Mouse (Mus musculus): Measurements from ENCODE around the gene Ssr3. TPM values are rescaled to one million over a fixed set of nuclear protein-coding genes. Genes with fewer than 3 reads are reported as not detected.

The Ssr3 gene
- polyA plus RNA-seq (2012): 5.2 and 10.1 TPM in 2 replicates

- no peak for TF ChIP-seq GATA1 (IDR thresholded peaks at IDR 0.05; ENCODE audit: low read length)
Measured at GRCm38 (mm10) chr3:65392421-65392817, at the start of gene Ssr3. Gene Ssr3 (minus strand): TSS chr3:65392623.

GRCm38 (mm10) chr3:65441586-65442111 lies 49.2 kb upstream of the Ssr3 start:
- TF ChIP-seq GATA1 (IDR thresholded peaks at IDR 0.05; ENCODE audit: low read length): no peak

- no peak for TF ChIP-seq GATA1 (IDR thresholded peaks at IDR 0.05; ENCODE audit: low read length)
Measured at GRCm38 (mm10) chr3:65438511-65439228, 46.2 kb upstream of the Ssr3 start.

GRCm38 (mm10) chr3:65435812-65436211 lies 43.4 kb upstream of the Ssr3 start:
- TF ChIP-seq GATA1 (IDR thresholded peaks at IDR 0.05; ENCODE audit: low read length): no peak

- no peak for TF ChIP-seq GATA1 (IDR thresholded peaks at IDR 0.05; ENCODE audit: low read length)
Measured at GRCm38 (mm10) chr3:65435101-65435571, 42.7 kb upstream of the Ssr3 start.

- no peak for TF ChIP-seq GATA1 (IDR thresholded peaks at IDR 0.05; ENCODE audit: low read length)
Measured at GRCm38 (mm10) chr3:65432236-65432635, 39.8 kb upstream of the Ssr3 start.

GRCm38 (mm10) chr3:65419706-65420105 lies 27.3 kb upstream of the Ssr3 start:
- no peak for TF ChIP-seq GATA1 (IDR thresholded peaks at IDR 0.05; ENCODE audit: low read length)

- TF ChIP-seq GATA1 (IDR thresholded peaks at IDR 0.05; ENCODE audit: low read length): no peak
Measured at GRCm38 (mm10) chr3:65417913-65418594, 25.6 kb upstream of the Ssr3 start.

GRCm38 (mm10) chr3:65416571-65416970 lies 24.1 kb upstream of the Ssr3 start:
- TF ChIP-seq GATA1 (IDR thresholded peaks at IDR 0.05; ENCODE audit: low read length): no peak

GRCm38 (mm10) chr3:65407891-65408290 lies 15.5 kb upstream of the Ssr3 start:
- no peak for TF ChIP-seq GATA1 (IDR thresholded peaks at IDR 0.05; ENCODE audit: low read length)

GRCm38 (mm10) chr3:65405781-65406180 lies 13.4 kb upstream of the Ssr3 start:
- TF ChIP-seq GATA1 (IDR thresholded peaks at IDR 0.05; ENCODE audit: low read length): no peak

GRCm38 (mm10) chr3:65397566-65397965 lies 5.1 kb upstream of the Ssr3 start:
- no peak for TF ChIP-seq GATA1 (IDR thresholded peaks at IDR 0.05; ENCODE audit: low read length)

- no peak for TF ChIP-seq GATA1 (IDR thresholded peaks at IDR 0.05; ENCODE audit: low read length)
Measured at GRCm38 (mm10) chr3:65396835-65397504, 4.5 kb upstream of the Ssr3 start.

- TF ChIP-seq GATA1 (IDR thresholded peaks at IDR 0.05; ENCODE audit: low read length): no peak
Measured at GRCm38 (mm10) chr3:65391784-65392420, 521 bp downstream of the Ssr3 start.

GRCm38 (mm10) chr3:65391222-65391783 lies 1.1 kb downstream of the Ssr3 start:
- TF ChIP-seq GATA1 (IDR thresholded peaks at IDR 0.05; ENCODE audit: low read length): no peak
